Mouse (Mus musculus) central nervous system, embryonic 14 days (tissue): ENCODE measurements around the gene Ttc21b. TPM values are rescaled to one million over a fixed set of nuclear protein-coding genes. Genes with fewer than 3 reads are reported as not detected.

Experiments
- polyA plus RNA-seq: library from polyadenylated mRNA; depleted of rRNA; stranded (reverse); fragments of >200 nt; gene quantifications from 2 replicates; pipeline ENCODE4 v1.2.3, GENCODE M21; 2012; rRNA removed

Gene Ttc21b
- 15.4 and 16.7 TPM in 2 replicates for polyA plus RNA-seq

DNA sequence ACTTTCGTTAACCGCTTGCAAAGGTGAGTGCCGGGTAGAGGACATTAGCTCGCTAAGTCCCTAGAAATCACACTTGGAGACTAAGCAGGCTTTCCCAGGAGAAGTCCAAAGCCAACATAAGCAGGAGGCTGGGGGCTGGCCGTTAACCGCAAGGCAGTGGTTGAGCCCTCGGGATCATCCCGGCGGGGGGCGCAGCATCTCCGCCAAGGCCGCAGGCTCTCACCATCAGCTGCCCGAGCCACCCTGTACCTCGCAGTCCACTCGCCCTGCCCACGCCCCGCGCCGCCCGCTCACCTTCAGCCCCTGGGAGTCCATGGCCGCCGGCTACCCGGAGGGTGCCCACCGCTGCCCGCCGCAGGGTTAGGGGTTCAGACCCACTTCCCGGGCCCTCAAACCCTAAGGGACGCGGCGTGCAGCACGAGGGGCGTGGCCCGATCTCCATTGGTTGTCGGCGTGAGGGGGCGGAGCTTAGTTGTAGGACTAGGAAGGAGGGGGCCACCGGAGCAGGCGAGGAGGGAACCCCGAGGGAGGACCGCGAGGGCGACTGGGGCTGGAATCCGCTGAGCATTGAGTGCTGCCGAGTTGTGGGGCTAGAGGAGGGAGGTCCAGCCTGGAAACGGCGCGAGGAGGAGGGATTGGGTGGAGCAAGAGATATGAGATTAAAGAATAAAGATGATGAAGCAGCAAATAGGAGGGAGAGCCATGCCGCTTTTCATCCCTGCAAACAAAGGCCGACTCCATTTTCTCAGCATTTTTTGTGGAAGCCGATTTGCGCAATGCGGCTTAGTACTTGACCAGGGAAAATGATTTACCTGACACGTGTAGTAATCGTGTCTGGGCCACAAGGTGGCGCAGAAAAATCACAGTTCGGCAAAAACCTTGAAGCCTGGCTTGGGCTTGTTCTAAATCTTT, at the start of gene Ttc21b:
Gene Ttc21b (minus strand): TSS at position 398 of the 912 bp plus-strand sequence.

Other genes with a start within 250 kb of the Ttc21b start
- gene Galnt3, start 131.6 kb downstream of the Ttc21b start, polyA plus RNA-seq: 1.1 and 1.8 TPM in 2 replicates
- gene Scn1a, start 184.2 kb upstream of the Ttc21b start, polyA plus RNA-seq: 11.2 and 12.3 TPM in 2 replicates